Mouse (Mus musculus): ENCODE data around the gene Glb1l3. TPM values are rescaled to one million over a fixed set of nuclear protein-coding genes. Genes with fewer than 3 reads are reported as not detected.

The Glb1l3 gene
- polyA plus RNA-seq, 1 experiment from 2014 or later, result not detected

- Histone ChIP-seq H3K36me3 (no peaks in the 10 kb centered on the region), H3K4me2 (replicated peaks) (no peak overlapping the region), H3K4me3 (replicated peaks) (no peak overlapping the region), H3K27me3 (no peaks in the 10 kb centered on the region), H3K9ac (no peak overlapping the region), H3K4me1 (no peaks in the 10 kb centered on the region), H3K9me3 (replicated peaks) (no peaks in the 10 kb centered on the region), H3K27ac (replicated peaks) (no peak overlapping the region)
- peak; percentile 47; the same call in 1 of the 2 replicates for ATAC-seq (ENCODE audit: insufficient number of reproducible peaks, low FRiP score, low TSS enrichment, low read depth)
- 52% methylated on average over 7 of the region's 7 CpGs for WGBS
Measured at GRCm38 (mm10) chr9:26783414-26783975, 77.2 kb downstream of the Glb1l3 start.

GRCm38 (mm10) chr9:26778421-26778820 is 82.3 kb downstream of the Glb1l3 start:
- Histone ChIP-seq H3K4me1 (no peaks in the 10 kb centered on the region), H3K27me3 (no peaks in the 10 kb centered on the region), H3K4me3 (replicated peaks) (no peak overlapping the region), H3K4me2 (replicated peaks) (no peak overlapping the region), H3K9me3 (replicated peaks) (no peaks in the 10 kb centered on the region), H3K9ac (no peak overlapping the region), H3K27ac (replicated peaks) (no peak overlapping the region), H3K36me3 (no peaks in the 10 kb centered on the region)
- ATAC-seq (ENCODE audit: insufficient number of reproducible peaks, low FRiP score, low TSS enrichment, low read depth), result no peak
- 78% methylated on average over 7 of the region's 7 CpGs for WGBS

GRCm38 (mm10) chr9:26776122-26776902 is 84.4 kb downstream of the Glb1l3 start:
- Histone ChIP-seq H3K4me3 (replicated peaks) (no peak overlapping the region), H3K27ac (replicated peaks) (no peak overlapping the region), H3K4me1 (no peaks in the 10 kb centered on the region), H3K27me3 (no peaks in the 10 kb centered on the region), H3K36me3 (no peaks in the 10 kb centered on the region), H3K4me2 (replicated peaks) (no peak overlapping the region), H3K9ac (no peak overlapping the region), H3K9me3 (replicated peaks) (no peaks in the 10 kb centered on the region)
- 59% methylated on average over 6 of the region's 6 CpGs for WGBS
- ATAC-seq (ENCODE audit: insufficient number of reproducible peaks, low FRiP score, low TSS enrichment, low read depth), result no peak

GRCm38 (mm10) chr9:26775700-26776099 is 85.0 kb downstream of the Glb1l3 start:
- no peak overlapping the region for H3K4me3 ChIP-seq (replicated peaks)
- H3K4me2 ChIP-seq (replicated peaks), result no peak overlapping the region
- no peak overlapping the region for H3K27ac ChIP-seq (replicated peaks)
- H3K4me1 ChIP-seq, result no peaks in the 10 kb centered on the region
- no peak overlapping the region for H3K9ac ChIP-seq
- ATAC-seq (ENCODE audit: insufficient number of reproducible peaks, low FRiP score, low TSS enrichment, low read depth), result no peak
- H3K27me3 ChIP-seq, result no peaks in the 10 kb centered on the region
- no peaks in the 10 kb centered on the region for H3K36me3 ChIP-seq
- no peaks in the 10 kb centered on the region for H3K9me3 ChIP-seq (replicated peaks)
- 83% methylated on average over 2 of the region's 2 CpGs for WGBS

GRCm38 (mm10) chr9:26768181-26768580 is 92.5 kb downstream of the Glb1l3 start:
- 77% methylated on average over 3 of the region's 3 CpGs for WGBS
- H3K36me3 ChIP-seq, result no peaks in the 10 kb centered on the region
- no peak for ATAC-seq (ENCODE audit: insufficient number of reproducible peaks, low FRiP score, low TSS enrichment, low read depth)
- no peak overlapping the region for H3K4me3 ChIP-seq (replicated peaks)
- no peaks in the 10 kb centered on the region for H3K4me1 ChIP-seq
- H3K4me2 ChIP-seq (replicated peaks), result no peak overlapping the region
- H3K9me3 ChIP-seq (replicated peaks), result no peaks in the 10 kb centered on the region
- H3K27me3 ChIP-seq, result no peaks in the 10 kb centered on the region
- H3K27ac ChIP-seq (replicated peaks), result no peak overlapping the region
- no peak overlapping the region for H3K9ac ChIP-seq

Other genes starting within 250 kb of the Glb1l3 start
- 0.87 and 0.93 TPM in 2 replicates for gene B3gat1, start 127.2 kb downstream of the Glb1l3 start, polyA plus RNA-seq (2015; fragmentation: Nextera tagmentation; extraction: Ambion mirVana)
- gene Glb1l2, start 54.4 kb downstream of the Glb1l3 start, polyA plus RNA-seq (2015; fragmentation: Nextera tagmentation; extraction: Ambion mirVana), result 5.4 and 7.4 TPM in 2 replicates
- gene Gm1110, start 62.2 kb upstream of the Glb1l3 start, polyA plus RNA-seq (2015; fragmentation: Nextera tagmentation; extraction: Ambion mirVana), result 0.21 and 0.26 TPM in 2 replicates
- 54.4 and 56.2 TPM in 2 replicates for gene Acad8, start 138.7 kb upstream of the Glb1l3 start, polyA plus RNA-seq (2015; fragmentation: Nextera tagmentation; extraction: Ambion mirVana)
- 111 and 113 TPM in 2 replicates for gene Thyn1, start 138.8 kb upstream of the Glb1l3 start, polyA plus RNA-seq (2015; fragmentation: Nextera tagmentation; extraction: Ambion mirVana)
- gene Vps26b, start 169.2 kb upstream of the Glb1l3 start, polyA plus RNA-seq (2015; fragmentation: Nextera tagmentation; extraction: Ambion mirVana), result 37.9 and 39.9 TPM in 2 replicates
- gene Ncapd3, start 169.3 kb upstream of the Glb1l3 start, polyA plus RNA-seq (2015; fragmentation: Nextera tagmentation; extraction: Ambion mirVana), result 23.6 and 25.2 TPM in 2 replicates

Measured in embryonic facial prominence, embryonic 15.5 days (tissue).